Mouse (Mus musculus): ENCODE data around the gene Acer2. TPM values are rescaled to one million over a fixed set of nuclear protein-coding genes. Genes with fewer than 3 reads are reported as not detected.

The Acer2 gene
- polyA plus RNA-seq, 1 experiment from 2014 or later, result 28.2 TPM

DNA sequence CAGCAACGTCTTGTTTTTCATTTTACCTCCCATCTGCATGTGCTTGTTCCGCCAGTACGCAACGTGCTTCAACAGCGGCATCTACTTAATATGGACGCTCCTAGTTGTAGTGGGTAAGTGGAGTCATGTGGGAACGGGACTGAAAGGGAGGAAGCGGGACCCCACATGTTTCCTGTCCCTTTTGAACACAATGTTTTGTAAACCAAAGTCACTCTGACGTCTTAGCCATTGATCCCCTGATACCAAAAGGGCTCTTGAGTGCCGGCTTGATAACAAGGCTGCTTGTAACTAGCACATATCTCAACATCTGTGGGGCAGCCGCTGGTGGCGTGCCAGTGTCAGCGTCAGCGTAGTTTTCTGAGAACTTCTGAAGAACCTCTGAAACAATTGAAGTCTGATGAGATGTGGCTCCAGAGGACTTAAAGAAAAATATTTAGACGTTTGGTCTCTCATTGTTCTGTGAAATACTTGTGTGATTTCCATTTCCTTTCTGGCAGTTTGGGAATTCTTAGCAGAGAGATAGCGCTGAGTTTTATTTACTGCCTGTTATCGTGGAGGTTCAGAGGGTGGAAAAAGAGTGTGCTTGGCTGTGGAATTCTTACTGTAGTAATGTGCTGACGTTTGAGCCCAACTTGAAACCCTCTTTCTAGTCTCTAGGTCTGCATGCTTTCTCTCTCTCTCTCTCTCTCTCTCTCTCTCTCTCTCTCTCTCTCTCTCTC, 12.1 kb downstream of the Acer2 start:
- peak; percentile 75 for DNase-seq
- Histone ChIP-seq H3K4me3 (ENCODE audit: low read depth, low read length) (peak overlapping the region; percentile 31), H3K4me2 (peak overlapping the region; percentile 67), H3K9me3 (ENCODE audit: low read depth, low read length) (no peaks in the 10 kb centered on the region), H3K27me3 (ENCODE audit: insufficient read depth, low read length) (no peaks in the 10 kb centered on the region), H3K9ac (peak overlapping the region; percentile 46), H3K36me3 (ENCODE audit: insufficient read depth) (no peaks in the 10 kb centered on the region), H3K4me1 (ENCODE audit: insufficient read depth) (peaks cover 5% of the 10 kb centered on the region; the same call in 1 of the 2 replicates), H3K27ac (ENCODE audit: low read depth) (peak overlapping the region; percentile 36)
- no peak for TF ChIP-seq CTCF (IDR thresholded peaks at IDR 0.05; ENCODE audit: low read depth)
- WGBS, result 12% methylated on average over 18 of the region's 18 CpGs
- ATAC-seq (ENCODE audit: insufficient read depth), result peak; percentile 75

DNA sequence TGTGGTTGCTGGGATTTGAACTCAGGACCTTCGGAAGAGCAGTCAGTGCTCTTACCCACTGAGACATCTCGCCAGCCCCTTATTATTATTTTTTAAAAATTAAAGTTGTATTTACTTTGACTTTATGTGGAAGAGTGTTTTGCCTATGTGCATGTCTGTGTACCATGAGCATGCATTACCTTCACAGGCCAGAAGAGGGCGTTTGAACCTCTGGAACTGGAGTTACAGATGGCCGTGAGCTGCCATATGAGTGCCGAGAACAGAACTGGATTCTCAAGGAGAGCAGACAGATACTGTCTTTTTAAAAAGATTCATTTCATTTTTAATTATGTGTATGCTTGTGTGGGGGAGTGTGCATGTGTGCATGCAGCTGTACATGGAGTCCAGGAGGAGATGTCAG, 13.7 kb downstream of the Acer2 start:
- no peak overlapping the region for H3K27ac ChIP-seq (ENCODE audit: low read depth)
- DNase-seq (peak; percentile 23), ATAC-seq (ENCODE audit: insufficient read depth) (no peak)
- no peak overlapping the region for H3K9ac ChIP-seq
- 70% methylated on average over 5 of the region's 5 CpGs for WGBS
- no peak overlapping the region for H3K4me2 ChIP-seq
- no peaks in the 10 kb centered on the region for H3K9me3 ChIP-seq (ENCODE audit: low read depth, low read length)
- H3K4me3 ChIP-seq (ENCODE audit: low read depth, low read length), result no peak overlapping the region
- peaks cover 5% of the 10 kb centered on the region; the same call in 1 of the 2 replicates for H3K4me1 ChIP-seq (ENCODE audit: insufficient read depth)
- peak; percentile 42; the same call in 1 of the 2 replicates for TF ChIP-seq CTCF (IDR thresholded peaks at IDR 0.05; ENCODE audit: low read depth)
- H3K36me3 ChIP-seq (ENCODE audit: insufficient read depth), result no peaks in the 10 kb centered on the region
- H3K27me3 ChIP-seq (ENCODE audit: insufficient read depth, low read length), result no peaks in the 10 kb centered on the region

DNA sequence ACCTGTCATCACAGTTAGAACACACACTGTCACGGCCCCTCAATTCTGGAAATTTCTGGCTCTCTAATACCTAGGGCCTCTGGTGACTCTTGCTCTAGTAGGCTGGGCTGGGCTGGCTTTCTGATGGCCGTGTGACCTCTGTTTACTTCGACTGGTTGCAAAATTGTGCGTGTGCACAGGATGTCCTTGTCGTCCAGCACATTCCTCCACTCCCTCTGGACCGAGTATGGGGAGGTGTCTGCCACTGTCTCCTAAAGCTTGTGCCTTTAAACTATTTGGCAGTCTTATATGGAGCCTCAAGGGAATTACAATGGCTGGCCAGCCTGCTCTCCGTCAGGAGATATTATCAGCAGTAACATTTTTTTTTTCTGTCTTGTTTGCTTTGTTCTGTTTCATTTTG, 23.2 kb downstream of the Acer2 start:
- Histone ChIP-seq H3K36me3 (ENCODE audit: insufficient read depth) (no peaks in the 10 kb centered on the region), H3K27ac (ENCODE audit: low read depth) (no peak overlapping the region), H3K9me3 (ENCODE audit: low read depth, low read length) (no peaks in the 10 kb centered on the region), H3K9ac (no peak overlapping the region), H3K4me2 (no peak overlapping the region), H3K4me1 (ENCODE audit: insufficient read depth) (no peaks in the 10 kb centered on the region), H3K27me3 (ENCODE audit: insufficient read depth, low read length) (no peaks in the 10 kb centered on the region), H3K4me3 (ENCODE audit: low read depth, low read length) (no peak overlapping the region)
- WGBS, result 53% methylated on average over 7 of the region's 7 CpGs
- ATAC-seq (ENCODE audit: insufficient read depth) (peak; percentile 14; the same call in 1 of the 2 replicates), DNase-seq (no peak)
- no peak for TF ChIP-seq CTCF (IDR thresholded peaks at IDR 0.05; ENCODE audit: low read depth)

DNA sequence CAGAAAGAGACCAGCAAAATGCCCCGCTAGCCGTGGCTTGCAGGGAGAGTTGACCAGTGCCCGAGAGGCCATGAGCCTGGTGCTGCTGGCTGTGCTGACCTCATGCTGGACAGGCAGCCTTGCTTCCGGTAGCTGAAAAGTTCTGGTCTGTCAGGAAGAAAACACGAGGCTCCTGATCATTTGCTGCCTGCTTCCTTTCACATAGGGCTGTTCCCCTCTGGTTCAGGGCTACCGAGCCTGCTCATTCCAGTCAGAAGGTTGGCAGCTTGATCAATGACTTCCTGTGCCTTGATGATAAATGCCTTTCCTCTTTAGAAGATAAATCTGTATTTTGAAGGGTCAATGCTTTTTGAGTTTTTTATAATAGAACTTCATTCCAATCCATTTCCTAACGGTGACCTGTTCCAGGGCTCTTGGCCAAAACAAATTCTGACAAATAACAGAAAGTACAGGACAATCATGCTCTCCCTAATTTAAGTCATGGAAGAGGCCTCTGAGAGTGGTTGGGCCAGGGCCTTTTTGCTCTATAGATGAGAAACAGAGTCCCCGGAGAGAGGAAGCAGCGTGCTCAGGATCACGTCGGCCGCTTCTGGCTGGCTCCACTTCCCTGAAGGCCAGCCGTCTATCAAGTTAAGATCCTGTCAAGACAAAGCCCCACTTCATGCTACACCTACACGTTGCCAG, 24.7 kb downstream of the Acer2 start:
- Histone ChIP-seq H3K4me1 (ENCODE audit: insufficient read depth) (no peaks in the 10 kb centered on the region), H3K36me3 (ENCODE audit: insufficient read depth) (no peaks in the 10 kb centered on the region), H3K9me3 (ENCODE audit: low read depth, low read length) (no peaks in the 10 kb centered on the region), H3K4me3 (ENCODE audit: low read depth, low read length) (no peak overlapping the region), H3K27me3 (ENCODE audit: insufficient read depth, low read length) (no peaks in the 10 kb centered on the region), H3K9ac (no peak overlapping the region), H3K4me2 (no peak overlapping the region), H3K27ac (ENCODE audit: low read depth) (peak overlapping the region; percentile 60)
- 14% methylated on average over 14 of the region's 14 CpGs for WGBS
- TF ChIP-seq CTCF (IDR thresholded peaks at IDR 0.05; ENCODE audit: low read depth), result no peak
- peak; percentile 84 for ATAC-seq (ENCODE audit: insufficient read depth)
- DNase-seq, result peak; percentile 71

DNA sequence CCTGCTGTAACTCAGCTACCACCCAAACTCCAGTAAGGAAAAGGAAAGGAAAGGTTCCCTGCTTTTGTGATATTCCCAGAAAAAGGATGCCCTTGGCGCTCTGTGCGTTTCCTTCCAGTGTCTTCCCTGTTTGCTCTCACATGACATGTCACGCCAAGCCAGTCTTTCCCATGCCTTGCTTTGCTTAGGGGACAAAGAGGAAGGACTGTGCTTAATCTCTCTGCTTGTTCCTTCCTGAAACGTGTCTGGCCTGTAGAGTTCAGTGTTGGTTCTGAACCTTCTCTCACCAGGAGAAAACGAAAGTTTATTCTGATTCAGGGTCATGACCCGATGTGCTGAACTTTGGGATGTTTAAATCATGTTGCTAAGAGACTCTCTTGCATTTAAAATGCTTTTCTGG, 28.2 kb downstream of the Acer2 start:
- no peak for TF ChIP-seq CTCF (IDR thresholded peaks at IDR 0.05; ENCODE audit: low read depth)
- Histone ChIP-seq H3K27me3 (ENCODE audit: insufficient read depth, low read length) (no peaks in the 10 kb centered on the region), H3K9ac (no peak overlapping the region), H3K4me3 (ENCODE audit: low read depth, low read length) (no peak overlapping the region), H3K36me3 (ENCODE audit: insufficient read depth) (no peaks in the 10 kb centered on the region), H3K4me1 (ENCODE audit: insufficient read depth) (no peaks in the 10 kb centered on the region), H3K27ac (ENCODE audit: low read depth) (no peak overlapping the region), H3K9me3 (ENCODE audit: low read depth, low read length) (no peaks in the 10 kb centered on the region), H3K4me2 (no peak overlapping the region)
- peak; percentile 23 for DNase-seq
- ATAC-seq (ENCODE audit: insufficient read depth), result no peak
- WGBS, result 57% methylated on average over 6 of the region's 6 CpGs

DNA sequence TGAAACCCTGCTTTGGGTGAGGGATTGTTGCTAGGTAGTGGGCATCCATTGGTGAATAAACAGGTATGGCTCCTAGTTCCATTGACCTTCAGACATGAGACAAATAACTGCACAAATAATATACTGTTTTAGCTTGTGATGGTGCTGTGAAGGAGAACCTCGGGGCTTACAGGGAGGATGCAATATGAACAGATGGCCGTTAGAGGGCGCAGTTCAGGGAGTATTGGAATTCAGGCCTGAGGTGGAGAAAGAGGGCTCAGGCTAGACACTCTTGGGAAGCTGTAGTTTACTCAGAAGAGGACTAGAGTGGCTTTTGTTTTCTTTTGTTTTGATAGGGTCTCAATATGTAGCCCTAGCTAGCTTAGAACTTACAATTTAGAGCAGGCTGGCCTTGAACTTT, 30.8 kb downstream of the Acer2 start:
- no peaks in the 10 kb centered on the region for H3K4me1 ChIP-seq (ENCODE audit: insufficient read depth)
- ATAC-seq (ENCODE audit: insufficient read depth) (no peak), DNase-seq (no peak)
- no peak overlapping the region for H3K9ac ChIP-seq
- H3K9me3 ChIP-seq (ENCODE audit: low read depth, low read length), result no peaks in the 10 kb centered on the region
- H3K4me3 ChIP-seq (ENCODE audit: low read depth, low read length), result no peak overlapping the region
- H3K27me3 ChIP-seq (ENCODE audit: insufficient read depth, low read length), result no peaks in the 10 kb centered on the region
- no peak overlapping the region for H3K27ac ChIP-seq (ENCODE audit: low read depth)
- H3K36me3 ChIP-seq (ENCODE audit: insufficient read depth), result no peaks in the 10 kb centered on the region
- H3K4me2 ChIP-seq, result no peak overlapping the region
- TF ChIP-seq CTCF (IDR thresholded peaks at IDR 0.05; ENCODE audit: low read depth), result peak; percentile 23; the same call in 1 of the 2 replicates
- WGBS, result 34% methylated on average over 3 of the region's 3 CpGs

DNA sequence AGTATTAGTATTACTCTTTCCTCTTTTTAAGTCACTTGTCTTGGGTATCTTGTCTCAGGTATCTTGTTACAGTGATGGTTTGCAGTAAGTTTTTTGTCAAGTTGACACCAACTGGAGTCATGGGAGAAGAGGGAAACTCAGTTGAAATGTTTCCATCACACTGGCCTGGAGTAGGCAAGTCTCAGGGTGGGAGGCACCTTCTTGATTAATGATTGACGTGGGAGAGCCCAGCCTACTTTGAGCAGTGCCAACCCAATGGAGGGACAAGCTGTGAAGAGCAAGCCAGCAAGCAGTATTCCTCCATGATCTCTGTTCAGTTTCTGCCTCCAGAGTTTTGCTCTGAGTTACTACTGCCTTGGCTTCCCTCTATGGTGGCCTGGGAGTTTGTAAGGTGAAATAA, 31.7 kb downstream of the Acer2 start:
- H3K27me3 ChIP-seq (ENCODE audit: insufficient read depth, low read length), result no peaks in the 10 kb centered on the region
- H3K4me3 ChIP-seq (ENCODE audit: low read depth, low read length), result no peak overlapping the region
- DNase-seq, result no peak
- no peak overlapping the region for H3K9ac ChIP-seq
- H3K27ac ChIP-seq (ENCODE audit: low read depth), result no peak overlapping the region
- H3K36me3 ChIP-seq (ENCODE audit: insufficient read depth), result no peaks in the 10 kb centered on the region
- H3K9me3 ChIP-seq (ENCODE audit: low read depth, low read length), result no peaks in the 10 kb centered on the region
- no peaks in the 10 kb centered on the region for H3K4me1 ChIP-seq (ENCODE audit: insufficient read depth)
- no peak for TF ChIP-seq CTCF (IDR thresholded peaks at IDR 0.05; ENCODE audit: low read depth)
- H3K4me2 ChIP-seq, result no peak overlapping the region
- WGBS, result 67% methylated on average over 1 of the region's 1 CpGs
- ATAC-seq (ENCODE audit: insufficient read depth), result no peak
